Mouse (Mus musculus) embryonic facial prominence, embryonic 11.5 days (tissue): Measurements from ENCODE around the gene Glra2. TPM values are rescaled to one million over a fixed set of nuclear protein-coding genes. Genes with fewer than 3 reads are reported as not detected.

ENCODE experiments used
- ATAC-seq: fragments of 200-750 bp; cut with Nextera tagmentation; replicated peaks from 2 replicates; pipeline ENCODE4 v1.8.0; 2017; ENCODE audit warnings: low read depth; ENCODE audit not compliant: insufficient number of reproducible peaks, low FRiP score, low TSS enrichment
- DNase-seq: peaks from one replicate; pipeline ENCODE4 v3.0.0-alpha.2; 2015; ENCODE audit warnings: low spot score
- H3K27ac ChIP-seq: fragments of 300-500 bp; sonication (generic); replicated peaks from 2 replicates; pipeline ENCODE4 v1.5.1; 2014; ENCODE audit warnings: mild to moderate bottlenecking, low read depth, low read length, control low read depth
- H3K27me3 ChIP-seq: fragments of 300-500 bp; sonication (generic); 2 replicates; pipeline ENCODE4 v1.6.1; 2014; ENCODE audit warnings: mild to moderate bottlenecking, low read length, moderate library complexity, mixed read lengths; ENCODE audit not compliant: control insufficient read depth, insufficient read depth
- H3K36me3 ChIP-seq: fragments of 300-500 bp; sonication (generic); replicated peaks from 2 replicates; pipeline ENCODE4 v1.6.1; 2014; ENCODE audit warnings: low read depth, mild to moderate bottlenecking, low read length, moderate library complexity, mixed read lengths; ENCODE audit not compliant: control insufficient read depth, insufficient read depth
- H3K4me1 ChIP-seq: fragments of 300-500 bp; sonication (generic); 2 replicates; pipeline ENCODE4 v1.6.1; 2014; ENCODE audit warnings: low read length, mixed read lengths; ENCODE audit not compliant: control insufficient read depth, insufficient read depth
- H3K4me2 ChIP-seq: fragments of 300-500 bp; sonication (generic); 2 replicates; pipeline ENCODE4 v1.6.1; 2014; ENCODE audit warnings: low read depth, mild to moderate bottlenecking, control low read depth, low read length, moderate library complexity
- H3K4me3 ChIP-seq: fragments of 300-500 bp; sonication (generic); 2 replicates; pipeline ENCODE4 v1.5.1; 2014; ENCODE audit warnings: low read depth, low read length, control low read depth
- H3K9ac ChIP-seq: fragments of 300-500 bp; sonication (generic); replicated peaks from 2 replicates; pipeline ENCODE4 v1.6.1; 2014; ENCODE audit warnings: mild to moderate bottlenecking, control low read depth, low read length
- H3K9me3 ChIP-seq: fragments of 300-500 bp; sonication (generic); replicated peaks from 2 replicates; pipeline ENCODE4 v1.6.1; 2016; ENCODE audit warnings: mild to moderate bottlenecking, low read length, inconsistent platforms, mixed read lengths; ENCODE audit not compliant: control insufficient read depth
- WGBS: fragments of 180-500 bp; shearing (Covaris S2); extraction: QIAGEN DNeasy Blood & Tissue Kit; methylation state at CpG from one replicate; pipeline ENCODE4 v1.1.7; 2014; 5-methylcytosine and 5-hydroxymethylcytosine counted together
- polyA plus RNA-seq: library from polyadenylated mRNA; unstranded; fragments of >200 nt; fragmentation: Nextera tagmentation; extraction: Ambion mirVana; gene quantifications from 2 replicates; pipeline ENCODE4 v1.2.1, GENCODE M21; 2014

Gene Glra2
- polyA plus RNA-seq, 1 experiment from 2014 or later, result 0.21 TPM

GRCm38 (mm10) chrX:165104171-165104570 is 223.0 kb downstream of the Glra2 start:
- no peak for DNase-seq

More at GRCm38 (mm10) chrX:165104171-165104570, 223.0 kb downstream of the Glra2 start:
- H3K4me2 ChIP-seq, result no peak overlapping the region
- WGBS, result 85% methylated on average over 1 of the region's 1 CpGs
- H3K36me3 ChIP-seq, result no peaks in the 10 kb centered on the region
- H3K9ac ChIP-seq, result no peak overlapping the region
- no peak overlapping the region for H3K4me3 ChIP-seq
- H3K4me1 ChIP-seq, result no peaks in the 10 kb centered on the region
- H3K9me3 ChIP-seq, result no peaks in the 10 kb centered on the region
- no peaks in the 10 kb centered on the region for H3K27me3 ChIP-seq
- no peak overlapping the region for H3K27ac ChIP-seq
- ATAC-seq, result no peak
